Comparison of ENCODE assay signal across 20 mouse cellular contexts in the genomic region with DNA sequence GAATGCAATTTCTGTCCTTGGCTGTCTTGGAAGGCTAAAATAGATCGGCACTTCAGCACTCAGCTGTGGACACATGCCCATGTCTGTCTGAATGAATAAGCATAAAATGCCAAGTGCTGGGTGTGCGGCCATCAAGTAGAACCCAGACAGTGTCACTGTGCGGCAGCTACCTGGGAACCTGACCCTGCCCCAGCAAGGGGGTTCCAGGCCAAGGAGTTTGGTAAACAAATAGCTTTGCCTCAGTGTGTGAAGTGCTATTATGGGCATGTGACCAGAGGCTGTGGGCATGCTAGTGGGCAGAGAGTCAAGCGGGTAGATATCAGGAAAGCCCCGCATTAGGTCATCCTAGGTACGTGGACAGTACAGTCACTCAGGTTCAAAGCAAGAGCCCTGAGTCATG. TPM values are rescaled to one million over a fixed set of nuclear protein-coding genes. Genes with fewer than 3 reads are reported as not detected.
DNase-seq lines count a peak whose midpoint lies in the region; ATAC-seq and TF ChIP-seq lines count a peak whose summit lies in the region.
"Had no signal": no experiment of that assay in that cellular context is flagged by ENCODE, and none has a peak within 500 bp of the region (broad histone marks: within the 10 kb centered on the region; RNA-seq: fewer than 3 reads in every experiment).

No protein-coding gene starts in this region.

- peak; percentile 33 for DNase-seq in adrenal gland, adult 2 months
- DNase-seq in adrenal gland, adult 18-20 months (ENCODE audit: low spot score in 2 of 2) = no peak
- peak; percentile 27 to 46 for DNase-seq in heart, adult 2 months
- no peak for DNase-seq in heart, embryonic 10.5 days (ENCODE audit: low spot score)
- peak; percentile 17 to 51 for DNase-seq in gastrocnemius, adult 8-10 months (ENCODE audit: low spot score in 2 of 2)
- peak; percentile 7 to 28 for DNase-seq in heart, postnatal 14 days
- no peak for DNase-seq in embryo, embryonic 9.5 days (ENCODE audit: extremely low spot score)
- DNase-seq: cerebellum, adult 11 months; cerebellum, postnatal 25 days; kidney, postnatal 36 days; liver, postnatal 0 days; thymus, adult 2 months had no signal

- H3K27me3 ChIP-seq in heart, adult 2 months (ENCODE audit: control insufficient read depth, insufficient read depth, low read length) = no peaks in the 10 kb centered on the region
- no peaks in the 10 kb centered on the region for H3K27me3 ChIP-seq in heart, embryonic 10.5 days (ENCODE audit: insufficient read depth, poor library complexity, severe bottlenecking)
- H3K27me3 ChIP-seq in kidney, embryonic 16.5 days (ENCODE audit: insufficient read depth, low read length) = no peaks in the 10 kb centered on the region
- H3K27me3 ChIP-seq: forebrain, embryonic 13.5 days; limb, embryonic 15.5 days; midbrain, embryonic 15.5 days; stomach, embryonic 15.5 days had no signal

- no peaks in the 10 kb centered on the region for H3K36me3 ChIP-seq in heart, adult 2 months (ENCODE audit: control insufficient read depth, insufficient read depth, low read length)
- H3K36me3 ChIP-seq in heart, embryonic 10.5 days = no peaks in the 10 kb centered on the region
- no peaks in the 10 kb centered on the region for H3K36me3 ChIP-seq in kidney, embryonic 16.5 days (ENCODE audit: insufficient read depth, low read length)
- H3K36me3 ChIP-seq: embryonic facial prominence, embryonic 10.5 days; limb, embryonic 15.5 days; midbrain, embryonic 15.5 days; stomach, embryonic 15.5 days had no signal

- no peak for ATAC-seq in kidney, embryonic 16.5 days (ENCODE audit: low FRiP score, low TSS enrichment)
- ATAC-seq: forebrain, embryonic 13.5 days; hindbrain, embryonic 16.5 days; intestine, postnatal 0 days; liver, postnatal 0 days; midbrain, embryonic 15.5 days had no signal

- no peaks in the 10 kb centered on the region for H3K79me2 ChIP-seq in heart, adult 2 months (replicated peaks; ENCODE audit: control insufficient read depth, insufficient read depth, low read length)

- WGBS in heart, adult 2 months = 58% methylated on average over 6 of the region's 6 CpGs
- 76% methylated on average over 6 of the region's 6 CpGs for WGBS in heart, embryonic 10.5 days
- 76% methylated on average over 6 of the region's 6 CpGs for WGBS in kidney, embryonic 16.5 days

- intact Hi-C loops in heart, adult 2 months (cut with DNase I) = loop anchor here (10.0 kb wide), 2 partner anchors 663 to 1183 kb away; partner anchors contain the start of genes Mipep and Mtmr6
- intact Hi-C loops in heart, postnatal 14 days (cut with DNase I) = no loop called here

- H3K9ac ChIP-seq in heart, adult 2 months (ENCODE audit: low read depth, low read length) = no peak overlapping the region
- no peak overlapping the region for H3K9ac ChIP-seq in kidney, embryonic 16.5 days (replicated peaks; ENCODE audit: low read length)
- H3K9ac ChIP-seq: forebrain, embryonic 13.5 days; limb, embryonic 15.5 days; liver, postnatal 0 days; midbrain, embryonic 15.5 days; stomach, embryonic 15.5 days had no signal

- no peak overlapping the region for H3K4me2 ChIP-seq in kidney, embryonic 16.5 days (replicated peaks; ENCODE audit: low read depth, low read length)
- H3K4me2 ChIP-seq: forebrain, embryonic 13.5 days; limb, embryonic 15.5 days; midbrain, embryonic 15.5 days; stomach, embryonic 15.5 days had no signal

- H3K9me3 ChIP-seq in heart, embryonic 10.5 days = no peaks in the 10 kb centered on the region
- H3K9me3 ChIP-seq in kidney, embryonic 16.5 days (ENCODE audit: low read length) = no peaks in the 10 kb centered on the region
- H3K9me3 ChIP-seq: embryonic facial prominence, embryonic 10.5 days; forebrain, embryonic 13.5 days; limb, embryonic 15.5 days; midbrain, embryonic 15.5 days; stomach, embryonic 15.5 days had no signal

- peak overlapping the region; percentile 65 for H3K27ac ChIP-seq in heart, adult 2 months
- no peak overlapping the region for H3K27ac ChIP-seq in heart, embryonic 10.5 days
- no peak overlapping the region for H3K27ac ChIP-seq in kidney, embryonic 16.5 days (ENCODE audit: low read length)
- H3K27ac ChIP-seq: embryonic facial prominence, embryonic 10.5 days; forebrain, embryonic 13.5 days; limb, embryonic 15.5 days; midbrain, embryonic 15.5 days; stomach, embryonic 15.5 days had no signal

- no peak for TF ChIP-seq POLR2A in heart, adult 2 months (IDR thresholded peaks at IDR 0.05; ENCODE audit: insufficient read depth, low read depth, low read length)

- no peak for TF ChIP-seq CTCF in heart, adult 2 months (IDR thresholded peaks at IDR 0.05)

- TF ChIP-seq EP300 in heart, adult 2 months (IDR thresholded peaks at IDR 0.05; ENCODE audit: insufficient read depth, low read depth, low read length) = no peak

- peaks cover 3% of the 10 kb centered on the region; the same call in 1 of the 2 replicates for H3K4me1 ChIP-seq in heart, adult 2 months (ENCODE audit: control insufficient read depth, insufficient read depth, low read length)
- H3K4me1 ChIP-seq in heart, embryonic 10.5 days = peaks cover 11% of the 10 kb centered on the region
- H3K4me1 ChIP-seq in kidney, embryonic 16.5 days (ENCODE audit: insufficient read depth, low read length) = no peaks in the 10 kb centered on the region
- H3K4me1 ChIP-seq: forebrain, embryonic 13.5 days; limb, embryonic 15.5 days; midbrain, embryonic 15.5 days; stomach, embryonic 15.5 days had no signal

- H3K4me3 ChIP-seq in heart, adult 2 months = no peak overlapping the region
- H3K4me3 ChIP-seq in heart, embryonic 10.5 days = no peak overlapping the region
- no peak overlapping the region for H3K4me3 ChIP-seq in kidney, embryonic 16.5 days (ENCODE audit: low read length)
- H3K4me3 ChIP-seq: embryonic facial prominence, embryonic 10.5 days; forebrain, embryonic 13.5 days; limb, embryonic 15.5 days; midbrain, embryonic 15.5 days; stomach, embryonic 15.5 days had no signal

RNA-seq across cellular contexts. Expression of gene Kpna3, which starts 8.1 kb away (rescaled TPM):
- total RNA-seq in adrenal gland, adult 2 months (2021) = 10 to 100 TPM; 27.7 to 35.1 TPM
- polyA plus RNA-seq in adrenal gland, adult 2 months (2012; rRNA removed) = 1.3 and 1.8 TPM in 2 replicates
- total RNA-seq in adrenal gland, adult 18-20 months (2021) = 10 to 100 TPM; 29.5 to 32.5 TPM
- total RNA-seq in heart, adult 2 months (2021) = 10 to 100 TPM; 51.3 to 53.4 TPM
- polyA plus RNA-seq in heart, adult 2 months (2012; rRNA removed) = 16.1 and 41.1 TPM in 2 replicates
- polyA plus RNA-seq in heart, embryonic 10.5 days (2016; fragmentation: Nextera tagmentation; extraction: Ambion mirVana) = 46.1 and 53.1 TPM in 2 replicates
- total RNA-seq in gastrocnemius, adult 8-10 months (2022) = 100 to 1,000 TPM; 113 to 141 (median 124) TPM
- total RNA-seq in heart, postnatal 14 days (2021) = 10 to 100 TPM; 40.1 to 43.0 TPM
- polyA plus RNA-seq in kidney, embryonic 16.5 days (2015; fragmentation: Nextera tagmentation; extraction: Ambion mirVana) = 46.2 and 50.5 TPM in 2 replicates

Comparison
In these comparisons a context has a peak if more than half of its experiments do, and no peak if none do; other contexts are left out.
1. DNase-seq: peak in adrenal gland, adult 2 months (single experiment), heart, adult 2 months (2 of 2), gastrocnemius, adult 8-10 months (2 of 2) and heart, postnatal 14 days (2 of 2); none in adrenal gland, adult 18-20 months (0 of 2), heart, embryonic 10.5 days (single experiment) and embryo, embryonic 9.5 days (single experiment).